Mouse (Mus musculus) megakaryocyte, embryonic 14.5 days (primary cell): ENCODE measurements around the gene Gadd45gip1.

Experiments used
- FLI1 ChIP-seq: IDR thresholded peaks from 2 replicates; pipeline ENCODE4 v1.6.1; 2012; ENCODE audit warnings: low read length, inconsistent platforms, mixed read lengths
- GATA1 ChIP-seq: IDR thresholded peaks from 3 replicates; pipeline ENCODE4 v1.6.1; 2012; ENCODE audit warnings: mixed read lengths, low read length, inconsistent platforms, borderline replicate concordance

DNA sequence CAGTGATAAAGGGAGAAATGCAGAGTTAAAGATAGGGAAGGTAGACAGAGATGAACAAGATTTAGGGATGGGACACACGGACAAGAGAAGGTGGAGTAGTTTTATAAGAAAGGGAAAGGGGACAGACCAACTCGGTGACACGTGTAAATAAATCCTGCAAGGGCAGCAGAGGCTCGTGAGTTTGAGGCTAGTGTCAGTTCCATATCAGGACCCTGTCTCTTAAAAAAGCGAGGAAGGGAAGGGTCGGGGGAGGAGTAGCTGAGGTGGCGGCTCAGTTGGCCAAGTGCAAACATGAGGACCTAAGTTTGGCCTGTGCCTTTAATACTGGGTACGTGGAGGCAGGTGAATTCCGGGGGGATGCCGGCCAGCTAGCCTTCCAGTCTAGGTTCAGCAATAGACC, 20.0 kb upstream of the Gadd45gip1 start:
- TF ChIP-seq GATA1 = no peak
- TF ChIP-seq FLI1 = no peak
